Mouse (Mus musculus): ENCODE measurements at regions not wholly inside any gene's neighbourhood (a gene's known extent, or its start where the extent isn't known, plus 50 kb on each side); places are given as distances from the start of the nearest gene placed in this dataset.
A peak's percentile ranks its signal among the peaks of the same experiment; 100 is the strongest.
"Not testable (repeated sequence)": the region's sequence is repeated elsewhere in the genome, so short reads cannot be mapped to it uniquely, and the experiment has no call there.

GRCm38 (mm10) chr7:73608070-73608803 lies 66.6 kb upstream of the Chd2 start:
- DNase-seq: no peak

GRCm38 (mm10) chr7:73607450-73608005 lies 65.9 kb upstream of the Chd2 start:
- DNase-seq: peak in 1 of 2 experiments; percentile 51

GRCm38 (mm10) chr7:73606677-73607449 lies 65.2 kb upstream of the Chd2 start:
- DNase-seq: peak; percentile 90 to 98

DNA sequence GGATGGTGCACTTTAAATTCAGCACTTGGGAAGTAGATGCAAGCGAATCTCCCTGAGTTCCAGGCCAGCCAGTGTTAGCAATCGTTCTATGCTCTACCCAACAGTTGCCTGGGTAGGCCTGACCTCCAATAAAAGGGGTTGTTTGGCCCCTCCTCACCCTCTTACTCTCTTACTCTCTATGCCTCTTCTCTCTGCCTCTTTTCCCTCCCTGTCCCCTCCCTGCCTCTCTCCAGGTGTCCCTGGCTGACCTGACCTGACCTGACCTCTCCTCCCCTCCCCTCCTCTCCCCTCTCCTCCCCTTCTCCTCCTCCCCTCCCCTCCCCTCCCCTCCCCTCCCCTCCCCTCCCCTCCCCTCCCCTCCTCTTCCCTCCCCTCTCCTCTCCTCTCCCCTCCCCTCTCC lies 63.0 kb upstream of the Chd2 start:
- no peak for DNase-seq

DNA sequence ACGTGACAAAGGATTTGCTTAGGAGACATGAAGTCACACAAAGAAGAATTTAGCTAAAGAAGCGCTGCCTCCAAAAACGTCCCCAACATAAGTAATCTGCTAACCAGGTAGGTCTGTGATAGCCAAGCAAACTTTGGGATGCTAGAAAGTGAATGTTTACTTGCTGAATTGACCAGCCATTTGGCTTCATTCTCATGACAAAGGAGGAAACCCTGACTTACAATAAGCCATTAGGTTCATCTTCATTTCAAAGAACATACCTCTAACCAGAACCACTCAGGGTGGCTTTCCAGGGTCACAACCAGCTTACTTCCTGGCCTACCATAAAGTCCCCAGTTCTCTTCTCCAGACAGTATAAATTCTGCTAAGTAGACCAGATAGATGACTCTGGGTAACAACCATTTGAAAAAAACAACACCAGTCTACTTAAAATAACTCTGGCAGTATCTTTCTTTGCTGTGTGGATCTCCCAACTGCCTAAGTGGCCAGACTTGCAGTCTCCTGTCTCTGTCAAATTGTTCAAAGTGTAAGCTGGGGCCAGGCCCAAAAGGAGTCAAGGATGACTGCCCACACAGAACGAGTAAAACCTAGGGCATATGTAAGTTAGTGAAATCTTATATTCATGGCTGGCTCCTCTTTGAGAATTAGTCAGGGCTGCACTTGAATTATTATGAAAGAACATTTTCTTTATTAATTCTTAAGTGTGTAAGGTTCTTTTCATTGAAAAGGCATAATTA lies 61.4 kb upstream of the Chd2 start:
- no peak for DNase-seq

DNA sequence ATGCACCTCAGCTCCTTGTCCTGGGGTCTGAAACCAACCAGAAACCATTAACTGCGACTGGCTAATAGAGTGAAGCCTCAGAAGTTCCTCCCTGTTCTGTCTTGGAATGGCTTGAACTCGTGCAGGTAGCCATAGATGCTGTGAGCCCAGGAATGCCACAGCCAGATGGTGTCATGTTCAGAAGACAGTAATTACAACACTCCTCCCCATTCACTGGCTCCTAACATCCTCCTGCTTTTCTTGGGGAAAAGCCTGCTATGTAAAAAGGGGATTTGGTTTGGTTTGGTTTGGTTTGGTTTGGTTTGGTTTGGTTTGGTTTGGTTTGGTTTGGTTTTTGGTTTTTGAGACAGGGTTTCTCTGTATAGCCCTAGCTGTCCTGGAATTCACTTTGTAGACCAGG lies 59.7 kb upstream of the Chd2 start:
- DNase-seq: no peak

- DNase-seq: no peak
Measured at GRCm38 (mm10) chr7:73600776-73601175, 59.1 kb upstream of the Chd2 start.

DNA sequence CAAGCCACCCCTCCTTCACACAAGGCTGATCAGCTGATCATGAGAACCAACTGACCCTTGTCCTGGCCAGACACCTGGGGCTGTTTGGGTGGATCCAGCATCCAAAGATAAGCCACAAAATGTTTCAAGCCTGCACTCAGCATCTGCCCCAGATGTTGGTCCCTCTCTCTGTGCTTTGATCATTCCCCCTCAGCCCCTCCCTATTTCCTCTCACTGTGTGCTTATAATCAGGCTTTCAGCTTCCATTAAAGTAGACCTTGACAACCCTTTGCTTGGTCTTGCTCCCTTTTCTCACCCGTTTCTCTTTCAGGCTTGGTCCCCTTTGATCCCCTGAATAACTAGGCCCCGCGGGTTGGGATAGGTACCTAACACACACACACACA lies 58.4 kb upstream of the Chd2 start:
- DNase-seq: not testable (repeated sequence)

DNA sequence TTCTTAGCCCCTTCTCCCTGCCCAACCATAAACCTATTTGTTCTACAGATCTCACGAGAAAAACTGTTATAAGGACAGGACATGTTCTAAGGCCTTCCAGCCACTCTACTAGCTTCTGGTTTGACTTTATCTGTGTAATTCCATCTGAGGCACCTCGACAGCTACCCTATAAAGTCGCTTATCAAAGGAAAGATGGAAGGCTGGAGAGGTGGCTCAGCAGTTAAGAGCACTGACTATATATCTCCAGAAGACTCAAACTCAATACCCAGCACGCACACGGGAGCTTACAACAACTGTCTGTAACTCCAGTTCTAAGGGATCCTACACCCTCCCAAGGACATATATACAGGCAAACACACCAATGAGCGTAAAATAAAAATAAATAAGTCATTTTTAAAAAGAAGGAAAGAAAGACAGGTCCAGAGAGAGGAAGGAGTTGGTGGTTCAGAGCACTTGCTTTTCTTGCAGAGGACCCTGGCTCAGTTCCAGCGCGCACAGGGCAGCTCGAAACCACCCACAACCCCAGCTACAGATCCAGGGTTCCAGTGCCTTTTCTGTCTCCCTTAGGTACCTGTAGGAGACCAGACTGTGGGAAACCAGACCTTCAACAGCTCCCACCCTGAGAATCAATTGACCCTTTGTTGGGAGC lies 57.8 kb upstream of the Chd2 start:
- no peak for DNase-seq

- no peak for DNase-seq
Measured at GRCm38 (mm10) chr7:73597968-73598367, 56.3 kb upstream of the Chd2 start.

GRCm38 (mm10) chr7:73596866-73597840 lies 55.5 kb upstream of the Chd2 start:
- no peak for DNase-seq

GRCm38 (mm10) chr7:73596415-73596814 lies 54.8 kb upstream of the Chd2 start:
- DNase-seq: no peak

- DNase-seq: peak; percentile 68 to 71
Measured at GRCm38 (mm10) chr7:73595860-73596259, 54.2 kb upstream of the Chd2 start.

GRCm38 (mm10) chr7:73595140-73595825 lies 53.7 kb upstream of the Chd2 start:
- DNase-seq: peak; percentile 89 to 92

DNA sequence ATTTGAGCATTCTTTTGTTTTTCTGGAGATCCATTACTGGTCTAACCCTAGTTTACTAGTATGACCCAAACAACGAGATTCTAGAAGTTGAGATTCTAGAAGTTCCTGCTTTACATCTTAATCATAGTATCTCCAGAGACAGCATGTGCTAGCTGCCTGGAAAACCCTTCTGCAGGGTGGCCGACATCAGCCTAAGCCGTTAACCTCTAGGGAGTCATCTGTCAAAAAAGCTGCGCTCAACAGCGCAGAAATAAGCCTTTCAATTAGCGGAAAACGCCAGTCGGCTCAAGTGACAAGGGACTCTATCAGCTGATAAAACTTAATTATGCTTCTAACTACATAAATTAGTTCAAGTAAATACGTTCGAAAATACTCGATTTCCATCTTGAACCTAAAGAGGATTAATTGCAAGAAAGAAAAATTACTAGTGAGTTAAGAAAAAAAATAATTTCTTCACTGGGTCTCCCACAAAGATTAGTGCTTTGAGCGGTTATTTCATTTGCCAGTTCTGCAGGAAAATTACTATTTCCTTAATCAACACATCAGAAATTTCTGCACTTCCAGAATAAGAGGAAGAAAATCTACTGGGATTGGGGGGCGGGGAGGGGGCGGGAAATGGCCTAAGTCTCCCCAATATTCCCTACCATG lies 53.0 kb upstream of the Chd2 start:
- peak; percentile 41 to 54 for DNase-seq

DNA sequence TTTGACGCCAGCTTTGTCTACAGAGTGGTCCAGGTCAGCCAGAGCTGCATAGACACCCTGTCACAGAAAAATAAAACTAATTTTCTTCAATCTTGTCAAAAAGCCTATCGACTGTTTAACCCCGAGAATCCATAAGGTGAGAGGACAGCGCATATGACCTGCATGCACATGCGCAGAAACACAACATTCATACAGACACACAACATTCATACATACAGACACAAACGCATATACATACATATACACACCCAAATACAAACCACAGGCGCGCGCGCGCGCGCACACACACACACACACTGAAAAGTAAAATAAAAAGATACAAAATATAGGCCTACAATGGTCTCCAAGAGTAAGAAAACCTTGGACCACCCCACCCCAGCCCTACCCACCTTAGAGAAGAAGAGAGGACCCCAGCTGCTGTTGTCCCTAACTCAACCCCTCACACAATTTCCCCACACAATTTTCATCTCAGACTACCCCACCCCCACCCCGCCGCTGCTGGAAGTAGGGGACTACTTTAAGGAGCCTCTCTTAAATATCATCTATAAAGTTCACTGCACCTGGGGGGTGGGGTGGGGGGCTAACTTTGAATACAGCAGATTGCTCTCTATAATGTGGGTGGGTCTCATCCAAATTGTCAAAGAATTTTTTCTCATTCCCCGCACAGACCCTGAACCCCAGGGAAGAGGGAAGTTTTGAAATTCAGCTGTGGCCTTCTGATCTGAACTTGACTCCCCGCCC lies 52.2 kb upstream of the Chd2 start:
- no peak for DNase-seq

DNA sequence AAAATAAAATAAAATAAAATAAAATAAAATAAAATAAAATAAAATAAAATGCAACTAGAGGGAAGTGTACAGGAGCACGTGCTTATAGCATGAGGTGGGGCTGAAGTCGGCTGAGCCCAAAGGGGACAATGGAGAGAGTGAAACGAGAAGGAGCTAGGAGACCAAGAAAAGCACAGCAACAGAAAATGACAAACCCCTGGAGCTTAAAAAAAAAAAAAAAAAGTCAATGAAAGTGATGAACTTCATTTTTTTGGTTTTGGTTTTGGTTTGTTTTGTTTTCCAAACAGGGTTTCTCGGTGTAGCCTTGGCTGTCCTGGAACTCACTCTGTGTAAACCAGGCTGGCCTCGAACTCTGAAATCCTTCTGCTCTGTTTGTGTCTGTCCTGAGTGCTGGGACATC lies 51.2 kb upstream of the Chd2 start:
- DNase-seq: no peak
